Mouse (Mus musculus): Measurements from ENCODE around the gene Meis2. TPM values are rescaled to one million over a fixed set of nuclear protein-coding genes. Genes with fewer than 3 reads are reported as not detected.

The Meis2 gene
- total RNA-seq, 1 experiment = 12.4 TPM

GRCm38 (mm10) chr2:115937896-115938295 is 127.7 kb downstream of the Meis2 start:
- no peak for DNase-seq (ENCODE audit: low read depth, low spot score)
- no peak for TF ChIP-seq ZNF384 (IDR thresholded peaks at IDR 0.05; ENCODE audit: low read depth, low read length)
- TF ChIP-seq ZC3H11A (IDR thresholded peaks at IDR 0.05; ENCODE audit: borderline replicate concordance, low read depth, low read length) = no peak
- TF ChIP-seq HCFC1 (IDR thresholded peaks at IDR 0.05; ENCODE audit: borderline replicate concordance, insufficient read depth, low read length) = no peak
- no peak for TF ChIP-seq CHD2 (IDR thresholded peaks at IDR 0.05; ENCODE audit: low read depth, low read length)
- no peak for TF ChIP-seq MAFK (IDR thresholded peaks at IDR 0.05; ENCODE audit: insufficient read depth, low read depth, low read length)

GRCm38 (mm10) chr2:115936786-115937185 is 128.9 kb downstream of the Meis2 start:
- in situ Hi-C loops (cut with MboI; ENCODE audit: low sequenced_read_pairs in 2 of 2, unreplicated experiment in 2 of 2) = no loop called here
- H3K4me1 ChIP-seq (ENCODE audit: control insufficient read depth in 2 of 2, insufficient read depth in 2 of 2, low read length in 2 of 2, poor library complexity in 1 of 2) = no peaks in the 10 kb centered on the region
- no peaks in the 10 kb centered on the region for H3K36me3 ChIP-seq (ENCODE audit: control insufficient read depth, insufficient read depth, low read length, poor library complexity, severe bottlenecking)
- no peak for DNase-seq (ENCODE audit: low read depth, low spot score)
- no peak overlapping the region for H3K4me3 ChIP-seq (ENCODE audit: insufficient read depth in 1 of 2, low read depth in 1 of 2, low read length in 2 of 2, poor library complexity in 1 of 2, severe bottlenecking in 1 of 2)
- no peak overlapping the region for H3K27ac ChIP-seq (ENCODE audit: insufficient read depth, low read depth, low read length, poor library complexity, severe bottlenecking)
- H3K9ac ChIP-seq (ENCODE audit: insufficient read depth, low read depth, low read length, poor library complexity, severe bottlenecking) = no peak overlapping the region
- no peaks in the 10 kb centered on the region for H3K9me3 ChIP-seq (ENCODE audit: control insufficient read depth, insufficient read depth, low read depth, low read length)
- TF ChIP-seq HCFC1 (IDR thresholded peaks at IDR 0.05; ENCODE audit: borderline replicate concordance, insufficient read depth, low read length) (no peak), MAFK (IDR thresholded peaks at IDR 0.05; ENCODE audit: insufficient read depth, low read depth, low read length) (no peak), ZC3H11A (IDR thresholded peaks at IDR 0.05; ENCODE audit: borderline replicate concordance, low read depth, low read length) (no peak), ZNF384 (IDR thresholded peaks at IDR 0.05; ENCODE audit: low read depth, low read length) (no peak), CHD2 (IDR thresholded peaks at IDR 0.05; ENCODE audit: low read depth, low read length) (no peak)

More at GRCm38 (mm10) chr2:115937896-115938295, 127.7 kb downstream of the Meis2 start:
- H3K9me3 ChIP-seq (ENCODE audit: control insufficient read depth, insufficient read depth, low read depth, low read length) = no peaks in the 10 kb centered on the region
- in situ Hi-C loops (cut with MboI; ENCODE audit: low sequenced_read_pairs in 2 of 2, unreplicated experiment in 2 of 2) = no loop called here
- H3K4me1 ChIP-seq (ENCODE audit: control insufficient read depth in 2 of 2, insufficient read depth in 2 of 2, low read length in 2 of 2, poor library complexity in 1 of 2) = no peaks in the 10 kb centered on the region
- no peak overlapping the region for H3K9ac ChIP-seq (ENCODE audit: insufficient read depth, low read depth, low read length, poor library complexity, severe bottlenecking)
- no peak overlapping the region for H3K27ac ChIP-seq (ENCODE audit: insufficient read depth, low read depth, low read length, poor library complexity, severe bottlenecking)
- H3K4me3 ChIP-seq (ENCODE audit: insufficient read depth in 1 of 2, low read depth in 1 of 2, low read length in 2 of 2, poor library complexity in 1 of 2, severe bottlenecking in 1 of 2) = no peak overlapping the region
- H3K36me3 ChIP-seq (ENCODE audit: control insufficient read depth, insufficient read depth, low read length, poor library complexity, severe bottlenecking) = no peaks in the 10 kb centered on the region

GRCm38 (mm10) chr2:115934299-115934698 is 131.3 kb downstream of the Meis2 start:
- Histone ChIP-seq H3K4me1 (ENCODE audit: control insufficient read depth in 2 of 2, insufficient read depth in 2 of 2, low read length in 2 of 2, poor library complexity in 1 of 2) (no peaks in the 10 kb centered on the region), H3K27ac (ENCODE audit: insufficient read depth, low read depth, low read length, poor library complexity, severe bottlenecking) (no peak overlapping the region), H3K36me3 (ENCODE audit: control insufficient read depth, insufficient read depth, low read length, poor library complexity, severe bottlenecking) (no peaks in the 10 kb centered on the region), H3K4me3 (ENCODE audit: insufficient read depth in 1 of 2, low read depth in 1 of 2, low read length in 2 of 2, poor library complexity in 1 of 2, severe bottlenecking in 1 of 2) (no peak overlapping the region), H3K9me3 (ENCODE audit: control insufficient read depth, insufficient read depth, low read depth, low read length) (no peaks in the 10 kb centered on the region), H3K9ac (ENCODE audit: insufficient read depth, low read depth, low read length, poor library complexity, severe bottlenecking) (no peak overlapping the region)
- DNase-seq (ENCODE audit: low read depth, low spot score) = no peak
- no peak for TF ChIP-seq HCFC1 (IDR thresholded peaks at IDR 0.05; ENCODE audit: borderline replicate concordance, insufficient read depth, low read length)
- no peak for TF ChIP-seq ZNF384 (IDR thresholded peaks at IDR 0.05; ENCODE audit: low read depth, low read length)
- no peak for TF ChIP-seq CHD2 (IDR thresholded peaks at IDR 0.05; ENCODE audit: low read depth, low read length)
- TF ChIP-seq MAFK (IDR thresholded peaks at IDR 0.05; ENCODE audit: insufficient read depth, low read depth, low read length) = no peak
- no peak for TF ChIP-seq ZC3H11A (IDR thresholded peaks at IDR 0.05; ENCODE audit: borderline replicate concordance, low read depth, low read length)
- in situ Hi-C loops (cut with MboI; ENCODE audit: low sequenced_read_pairs in 2 of 2, unreplicated experiment in 2 of 2) = no loop called here

- Histone ChIP-seq H3K4me1 (ENCODE audit: control insufficient read depth in 2 of 2, insufficient read depth in 2 of 2, low read length in 2 of 2, poor library complexity in 1 of 2) (no peaks in the 10 kb centered on the region), H3K27ac (ENCODE audit: insufficient read depth, low read depth, low read length, poor library complexity, severe bottlenecking) (no peak overlapping the region), H3K4me3 (ENCODE audit: insufficient read depth in 1 of 2, low read depth in 1 of 2, low read length in 2 of 2, poor library complexity in 1 of 2, severe bottlenecking in 1 of 2) (no peak overlapping the region), H3K36me3 (ENCODE audit: control insufficient read depth, insufficient read depth, low read length, poor library complexity, severe bottlenecking) (no peaks in the 10 kb centered on the region), H3K9me3 (ENCODE audit: control insufficient read depth, insufficient read depth, low read depth, low read length) (no peaks in the 10 kb centered on the region), H3K9ac (ENCODE audit: insufficient read depth, low read depth, low read length, poor library complexity, severe bottlenecking) (no peak overlapping the region)
- no peak for DNase-seq (ENCODE audit: low read depth, low spot score)
- in situ Hi-C loops (cut with MboI; ENCODE audit: low sequenced_read_pairs in 2 of 2, unreplicated experiment in 2 of 2) = no loop called here
- TF ChIP-seq HCFC1 (IDR thresholded peaks at IDR 0.05; ENCODE audit: borderline replicate concordance, insufficient read depth, low read length) (no peak), MAFK (IDR thresholded peaks at IDR 0.05; ENCODE audit: insufficient read depth, low read depth, low read length) (no peak), CHD2 (IDR thresholded peaks at IDR 0.05; ENCODE audit: low read depth, low read length) (no peak), ZC3H11A (IDR thresholded peaks at IDR 0.05; ENCODE audit: borderline replicate concordance, low read depth, low read length) (no peak), ZNF384 (IDR thresholded peaks at IDR 0.05; ENCODE audit: low read depth, low read length) (no peak)
These were observed 132.4 kb downstream of the Meis2 start for GRCm38 (mm10) chr2:115933259-115933658.

- Histone ChIP-seq H3K4me1 (ENCODE audit: control insufficient read depth in 2 of 2, insufficient read depth in 2 of 2, low read length in 2 of 2, poor library complexity in 1 of 2) (peaks cover 0 to 3% of the 10 kb centered on the region in 2 experiments; a peak in 2 of 4 replicates), H3K9me3 (ENCODE audit: control insufficient read depth, insufficient read depth, low read depth, low read length) (no peaks in the 10 kb centered on the region), H3K9ac (ENCODE audit: insufficient read depth, low read depth, low read length, poor library complexity, severe bottlenecking) (no peak overlapping the region), H3K4me3 (ENCODE audit: insufficient read depth in 1 of 2, low read depth in 1 of 2, low read length in 2 of 2, poor library complexity in 1 of 2, severe bottlenecking in 1 of 2) (no peak overlapping the region), H3K36me3 (ENCODE audit: control insufficient read depth, insufficient read depth, low read length, poor library complexity, severe bottlenecking) (no peaks in the 10 kb centered on the region), H3K27ac (ENCODE audit: insufficient read depth, low read depth, low read length, poor library complexity, severe bottlenecking) (no peak overlapping the region)
- in situ Hi-C loops (cut with MboI; ENCODE audit: low sequenced_read_pairs in 2 of 2, unreplicated experiment in 2 of 2) = no loop called here
- no peak for DNase-seq (ENCODE audit: low read depth, low spot score)
- TF ChIP-seq ZC3H11A (IDR thresholded peaks at IDR 0.05; ENCODE audit: borderline replicate concordance, low read depth, low read length) = no peak
- TF ChIP-seq CHD2 (IDR thresholded peaks at IDR 0.05; ENCODE audit: low read depth, low read length) = no peak
- no peak for TF ChIP-seq ZNF384 (IDR thresholded peaks at IDR 0.05; ENCODE audit: low read depth, low read length)
These were observed 139.9 kb downstream of the Meis2 start for GRCm38 (mm10) chr2:115925744-115926143.

All from ES-E14 (cell line).